Comparison of ENCODE assay signal across 10 mouse cellular contexts in the genomic region with DNA sequence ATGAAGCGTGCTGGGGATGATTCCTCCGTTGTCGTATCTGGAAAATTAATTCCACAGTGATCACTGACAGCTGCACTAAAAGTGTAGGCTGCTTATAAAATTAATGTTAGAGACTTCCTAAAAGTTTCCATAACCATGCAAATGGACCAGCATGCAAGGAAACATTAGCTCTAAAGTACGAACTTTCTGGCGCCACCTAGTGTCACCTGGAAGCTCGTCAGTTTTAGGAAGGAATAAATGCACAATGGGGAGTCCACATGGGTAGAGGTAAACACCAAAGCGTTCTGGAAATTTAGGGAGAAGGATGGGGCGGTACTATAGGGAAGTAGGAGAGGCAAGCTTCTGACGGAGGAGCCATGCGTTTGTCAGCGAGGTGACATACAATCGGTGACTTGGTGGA. TPM values are rescaled to one million over a fixed set of nuclear protein-coding genes. Genes with fewer than 3 reads are reported as not detected.
DNase-seq lines count a peak whose midpoint lies in the region; ATAC-seq and TF ChIP-seq lines count a peak whose summit lies in the region.
"Had no signal": no experiment of that assay in that cellular context is flagged by ENCODE, and none has a peak within 500 bp of the region (broad histone marks: within the 10 kb centered on the region; RNA-seq: fewer than 3 reads in every experiment).

No protein-coding gene starts in this region.

- no peaks in the 10 kb centered on the region for H3K9me3 ChIP-seq in intestine, postnatal 0 days (ENCODE audit: control insufficient read depth)
- H3K9me3 ChIP-seq in intestine, embryonic 15.5 days = no peaks in the 10 kb centered on the region
- H3K9me3 ChIP-seq in stomach, postnatal 0 days (ENCODE audit: control insufficient read depth, low read length) = no peaks in the 10 kb centered on the region
- H3K9me3 ChIP-seq: forebrain, embryonic 15.5 days; midbrain, embryonic 12.5 days had no signal

- no peak for ATAC-seq in intestine, postnatal 0 days
- no peak for ATAC-seq in intestine, embryonic 15.5 days
- ATAC-seq in stomach, postnatal 0 days (ENCODE audit: low FRiP score, low TSS enrichment) = no peak
- ATAC-seq: forebrain, embryonic 15.5 days; intestine, embryonic 16.5 days had no signal

- no peak for TF ChIP-seq POLR2A in cortical plate, adult 2 months (IDR thresholded peaks at IDR 0.05; ENCODE audit: extremely low read depth, insufficient read depth, low read length)

- no peaks in the 10 kb centered on the region for H3K27me3 ChIP-seq in intestine, postnatal 0 days (replicated peaks; ENCODE audit: control insufficient read depth, insufficient read depth, low read length)
- no peaks in the 10 kb centered on the region for H3K27me3 ChIP-seq in intestine, embryonic 15.5 days (replicated peaks)
- H3K27me3 ChIP-seq in stomach, postnatal 0 days (ENCODE audit: control insufficient read depth, insufficient read depth, low read length) = no peaks in the 10 kb centered on the region
- H3K27me3 ChIP-seq: forebrain, embryonic 15.5 days; midbrain, embryonic 12.5 days had no signal

- no peaks in the 10 kb centered on the region for H3K4me1 ChIP-seq in intestine, postnatal 0 days (replicated peaks; ENCODE audit: control insufficient read depth, insufficient read depth, low read length)
- H3K4me1 ChIP-seq in intestine, embryonic 15.5 days (replicated peaks) = no peaks in the 10 kb centered on the region
- H3K4me1 ChIP-seq in cortical plate, adult 2 months (ENCODE audit: control insufficient read depth, insufficient read depth, low read length) = no peaks in the 10 kb centered on the region
- H3K4me1 ChIP-seq in stomach, postnatal 0 days (replicated peaks; ENCODE audit: control insufficient read depth, insufficient read depth) = no peaks in the 10 kb centered on the region
- H3K4me1 ChIP-seq: forebrain, embryonic 15.5 days; midbrain, embryonic 12.5 days had no signal

- H3K4me2 ChIP-seq in intestine, postnatal 0 days (replicated peaks; ENCODE audit: low read depth) = no peak overlapping the region
- no peak overlapping the region for H3K4me2 ChIP-seq in intestine, embryonic 15.5 days (replicated peaks)
- no peak overlapping the region for H3K4me2 ChIP-seq in stomach, postnatal 0 days (replicated peaks; ENCODE audit: low read depth)
- H3K4me2 ChIP-seq: forebrain, embryonic 15.5 days; midbrain, embryonic 12.5 days had no signal

- no peak overlapping the region for H3K9ac ChIP-seq in intestine, postnatal 0 days (ENCODE audit: low read depth, low read length)
- H3K9ac ChIP-seq in intestine, embryonic 15.5 days = no peak overlapping the region
- H3K9ac ChIP-seq in stomach, postnatal 0 days (ENCODE audit: low read length) = no peak overlapping the region
- H3K9ac ChIP-seq: forebrain, embryonic 15.5 days; midbrain, embryonic 12.5 days had no signal

- H3K27ac ChIP-seq in intestine, postnatal 0 days (ENCODE audit: low read depth, low read length) = no peak overlapping the region
- no peak overlapping the region for H3K27ac ChIP-seq in intestine, embryonic 15.5 days
- no peak overlapping the region for H3K27ac ChIP-seq in cortical plate, adult 2 months (ENCODE audit: insufficient read depth, low read length)
- no peak overlapping the region for H3K27ac ChIP-seq in stomach, postnatal 0 days (replicated peaks)
- H3K27ac ChIP-seq: forebrain, embryonic 15.5 days; midbrain, embryonic 12.5 days had no signal

- TF ChIP-seq CTCF in intestine, postnatal 0 days (IDR thresholded peaks at IDR 0.05; ENCODE audit: low read depth) = peak; percentile 56
- peak; percentile 39; the same call in 1 of the 2 replicates for TF ChIP-seq CTCF in cortical plate, adult 2 months (IDR thresholded peaks at IDR 0.05; ENCODE audit: extremely low read depth, insufficient read depth, low read length)
- TF ChIP-seq CTCF in stomach, postnatal 0 days (IDR thresholded peaks at IDR 0.05; ENCODE audit: low read depth) = peak; percentile 68

- peak; percentile 5 for DNase-seq in ovary, postnatal 14 days (ENCODE audit: low spot score)
- no peak for DNase-seq in ovary, adult 18-20 months (ENCODE audit: low spot score)
- peak; percentile 29 for DNase-seq in stomach, postnatal 0 days (ENCODE audit: low spot score)
- DNase-seq in spleen, adult 18-20 months = no peak

- H3K4me3 ChIP-seq in intestine, postnatal 0 days (ENCODE audit: low read depth, low read length) = no peak overlapping the region
- H3K4me3 ChIP-seq in intestine, embryonic 15.5 days (replicated peaks) = no peak overlapping the region
- no peak overlapping the region for H3K4me3 ChIP-seq in cortical plate, adult 2 months (ENCODE audit: insufficient read depth, low read length)
- no peak overlapping the region for H3K4me3 ChIP-seq in stomach, postnatal 0 days (ENCODE audit: low read depth, low read length)
- H3K4me3 ChIP-seq: forebrain, embryonic 15.5 days; midbrain, embryonic 12.5 days had no signal

- TF ChIP-seq EP300 in stomach, postnatal 0 days (optimal IDR thresholded peaks at IDR 0.05) = no peak

- no peaks in the 10 kb centered on the region for H3K36me3 ChIP-seq in intestine, postnatal 0 days (ENCODE audit: control insufficient read depth, insufficient read depth)
- H3K36me3 ChIP-seq in intestine, embryonic 15.5 days = no peaks in the 10 kb centered on the region
- H3K36me3 ChIP-seq in stomach, postnatal 0 days (ENCODE audit: control insufficient read depth, insufficient read depth, low read length) = no peaks in the 10 kb centered on the region
- H3K36me3 ChIP-seq: forebrain, embryonic 15.5 days; midbrain, embryonic 12.5 days had no signal

- WGBS in intestine, postnatal 0 days = 52% methylated on average over 12 of the region's 12 CpGs
- WGBS in intestine, embryonic 15.5 days = 54% methylated on average over 12 of the region's 12 CpGs
- WGBS in stomach, postnatal 0 days = 58% methylated on average over 12 of the region's 12 CpGs

RNA-seq across cellular contexts. Expression of gene BC048671, which starts 12.8 kb away (rescaled TPM):
- polyA plus RNA-seq in intestine, postnatal 0 days (2015; fragmentation: Nextera tagmentation; extraction: Ambion mirVana) = not detected in 2 replicates
- not detected in 2 replicates for polyA plus RNA-seq in intestine, embryonic 15.5 days (2015; fragmentation: Nextera tagmentation; extraction: Ambion mirVana)
- polyA plus RNA-seq in cortical plate, adult 2 months (2012; rRNA removed) = not detected in 2 replicates
- 0.28 and 0.33 TPM in 2 replicates for polyA plus RNA-seq in stomach, postnatal 0 days (2015; fragmentation: Nextera tagmentation; extraction: Ambion mirVana)
- polyA plus RNA-seq: forebrain, embryonic 15.5 days; intestine, embryonic 16.5 days; midbrain, embryonic 12.5 days had no signal

RNA-seq across cellular contexts. Expression of gene Chst13, which starts 36.7 kb away (rescaled TPM):
- not detected in 2 replicates for polyA plus RNA-seq in intestine, postnatal 0 days (2015; fragmentation: Nextera tagmentation; extraction: Ambion mirVana)
- polyA plus RNA-seq in intestine, embryonic 15.5 days (2015; fragmentation: Nextera tagmentation; extraction: Ambion mirVana) = 0.58 and 0.62 TPM in 2 replicates
- polyA plus RNA-seq in cortical plate, adult 2 months (2012; rRNA removed) = 0.06 and 0.17 TPM in 2 replicates
- polyA plus RNA-seq in stomach, postnatal 0 days (2015; fragmentation: Nextera tagmentation; extraction: Ambion mirVana) = 0.40 and 0.87 TPM in 2 replicates
- polyA plus RNA-seq: forebrain, embryonic 15.5 days; midbrain, embryonic 12.5 days had no signal

RNA-seq across cellular contexts. Expression of gene Vmn1r54, which starts 42.2 kb away (rescaled TPM):
- not detected in 2 replicates for polyA plus RNA-seq in intestine, postnatal 0 days (2015; fragmentation: Nextera tagmentation; extraction: Ambion mirVana)
- not detected in 2 replicates for polyA plus RNA-seq in intestine, embryonic 15.5 days (2015; fragmentation: Nextera tagmentation; extraction: Ambion mirVana)
- not detected in 2 replicates for polyA plus RNA-seq in cortical plate, adult 2 months (2012; rRNA removed)
- not detected in 2 replicates for polyA plus RNA-seq in stomach, postnatal 0 days (2015; fragmentation: Nextera tagmentation; extraction: Ambion mirVana)
- polyA plus RNA-seq: forebrain, embryonic 15.5 days; intestine, embryonic 16.5 days; midbrain, embryonic 12.5 days had no signal

RNA-seq across cellular contexts. Expression of gene Uroc1, which starts 44.8 kb away (rescaled TPM):
- 0.04 TPM in 1 of 2 replicates, not detected in the other for polyA plus RNA-seq in intestine, postnatal 0 days (2015; fragmentation: Nextera tagmentation; extraction: Ambion mirVana)
- polyA plus RNA-seq in intestine, embryonic 15.5 days (2015; fragmentation: Nextera tagmentation; extraction: Ambion mirVana) = 0.34 TPM in 2 replicates
- 0.04 TPM in 1 of 2 replicates, not detected in the other for polyA plus RNA-seq in cortical plate, adult 2 months (2012; rRNA removed)
- polyA plus RNA-seq in stomach, postnatal 0 days (2015; fragmentation: Nextera tagmentation; extraction: Ambion mirVana) = 0.16 and 0.33 TPM in 2 replicates
- polyA plus RNA-seq: forebrain, embryonic 15.5 days; midbrain, embryonic 12.5 days had no signal

Comparison
In these comparisons a context has a peak if more than half of its experiments do, and no peak if none do; other contexts are left out.
1. DNase-seq: peak in ovary, postnatal 14 days (single experiment) and stomach, postnatal 0 days (single experiment); none in ovary, adult 18-20 months (single experiment) and spleen, adult 18-20 months (0 of 2).
2. Peak in every context shown above with its lines, with median percentiles within 50 percentile points of each other: CTCF ChIP-seq.